In the genomic region with DNA sequence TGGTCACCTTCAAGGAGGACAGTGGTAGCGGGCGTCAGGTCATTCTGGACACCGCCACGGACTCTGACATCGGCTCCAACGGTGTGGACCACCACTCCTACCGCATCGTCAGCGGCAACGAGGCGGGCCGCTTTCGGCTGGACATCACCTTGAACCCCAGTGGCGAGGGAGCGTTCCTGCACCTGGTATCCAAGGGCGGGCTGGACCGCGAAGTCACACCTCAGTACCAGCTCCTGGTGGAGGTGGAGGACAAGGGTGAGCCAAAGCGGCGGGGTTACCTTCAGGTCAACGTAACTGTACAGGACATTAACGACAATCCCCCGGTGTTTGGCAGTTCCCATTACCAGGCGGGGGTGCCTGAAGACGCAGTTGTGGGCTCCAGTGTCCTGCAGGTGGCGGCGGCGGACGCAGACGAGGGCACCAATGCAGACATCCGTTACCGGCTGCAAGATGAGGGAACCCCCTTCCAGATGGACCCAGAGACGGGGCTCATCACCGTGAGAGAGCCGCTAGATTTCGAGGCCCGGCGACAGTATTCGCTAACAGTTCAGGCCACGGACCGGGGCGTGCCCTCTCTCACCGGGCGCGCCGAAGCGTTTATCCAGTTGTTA, we compare ENCODE assay signal across 8 mouse cellular contexts. TPM values are rescaled to one million over a fixed set of nuclear protein-coding genes. Genes with fewer than 3 reads are reported as not detected.
DNase-seq lines count a peak whose midpoint lies in the region; ATAC-seq and TF ChIP-seq lines count a peak whose summit lies in the region.

No protein-coding gene starts in this region.

- H3K9me3 ChIP-seq in embryonic facial prominence, embryonic 15.5 days (replicated peaks), result no peaks in the 10 kb centered on the region
- no peaks in the 10 kb centered on the region for H3K9me3 ChIP-seq in heart, embryonic 14.5 days (ENCODE audit: control insufficient read depth, low read length)
- no peaks in the 10 kb centered on the region for H3K9me3 ChIP-seq in kidney, postnatal 0 days (replicated peaks; ENCODE audit: low read length)
- H3K9me3 ChIP-seq in liver, postnatal 0 days (ENCODE audit: low read length), result no peaks in the 10 kb centered on the region
- no peaks in the 10 kb centered on the region for H3K9me3 ChIP-seq in neural tube, embryonic 15.5 days (replicated peaks)

- no peak for TF ChIP-seq EP300 in liver, postnatal 0 days (IDR thresholded peaks at IDR 0.05; ENCODE audit: low read depth)

- peaks cover 26% of the 10 kb centered on the region for H3K36me3 ChIP-seq in embryonic facial prominence, embryonic 15.5 days
- H3K36me3 ChIP-seq in heart, embryonic 14.5 days (ENCODE audit: control insufficient read depth, insufficient read depth, low read length), result peaks cover 34% of the 10 kb centered on the region
- 0 out of 2 replicates have a peak, but pooled peaks cover 11% of the 10 kb centered on the region for H3K36me3 ChIP-seq in kidney, postnatal 0 days (ENCODE audit: insufficient read depth, low read length)
- H3K36me3 ChIP-seq in liver, postnatal 0 days (replicated peaks; ENCODE audit: insufficient read depth, low read length), result no peaks in the 10 kb centered on the region
- peaks cover 12% of the 10 kb centered on the region for H3K36me3 ChIP-seq in neural tube, embryonic 15.5 days

- peak; percentile 57 for TF ChIP-seq CTCF in kidney, postnatal 0 days (IDR thresholded peaks at IDR 0.05; ENCODE audit: low read depth)
- TF ChIP-seq CTCF in liver, postnatal 0 days (IDR thresholded peaks at IDR 0.05; ENCODE audit: low read depth), result peak; percentile 52; the same call in 1 of the 2 replicates

- H3K27ac ChIP-seq in embryonic facial prominence, embryonic 15.5 days (replicated peaks), result peak overlapping the region; percentile 98
- H3K27ac ChIP-seq in heart, embryonic 14.5 days (replicated peaks in 1 of 2; ENCODE audit: control insufficient read depth in 1 of 2, insufficient read depth in 1 of 2, low read depth in 2 of 2, low read length in 2 of 2), result no peak overlapping the region
- no peak overlapping the region for H3K27ac ChIP-seq in kidney, postnatal 0 days
- H3K27ac ChIP-seq in liver, postnatal 0 days (ENCODE audit: low read depth), result no peak overlapping the region
- H3K27ac ChIP-seq in neural tube, embryonic 15.5 days (replicated peaks), result peak overlapping the region; percentile 95

- peak; percentile 10 to 49 for DNase-seq in urinary bladder, adult 18-20 months (ENCODE audit: low spot score in 2 of 2)
- DNase-seq in urinary bladder, postnatal 10 days (ENCODE audit: low spot score), result no peak
- DNase-seq in kidney, postnatal 0 days (ENCODE audit: low spot score), result peak; percentile 68
- peak; percentile 43 for DNase-seq in liver, postnatal 0 days
- peak; percentile 22 for DNase-seq in yolk sac, embryonic 10.5 days (ENCODE audit: low spot score)

- H3K4me3 ChIP-seq in embryonic facial prominence, embryonic 15.5 days (replicated peaks), result peak overlapping the region; percentile 83
- H3K4me3 ChIP-seq in heart, embryonic 14.5 days (ENCODE audit: control insufficient read depth in 1 of 2, insufficient read depth in 1 of 2, low read depth in 1 of 2, low read length in 2 of 2), result peak overlapping the region; percentile 57 to 88
- H3K4me3 ChIP-seq in kidney, postnatal 0 days (replicated peaks; ENCODE audit: low read depth, low read length), result peak overlapping the region; percentile 64
- H3K4me3 ChIP-seq in liver, postnatal 0 days (ENCODE audit: low read depth, low read length), result peak overlapping the region; percentile 54
- H3K4me3 ChIP-seq in neural tube, embryonic 15.5 days (replicated peaks), result peak overlapping the region; percentile 69

- no peak for ATAC-seq in embryonic facial prominence, embryonic 15.5 days (ENCODE audit: insufficient number of reproducible peaks, low FRiP score, low TSS enrichment, low read depth)
- ATAC-seq in heart, embryonic 14.5 days (ENCODE audit: insufficient number of reproducible peaks, insufficient read depth, low FRiP score, low read depth), result no peak
- peak; percentile 13 for ATAC-seq in kidney, postnatal 0 days (replicated peaks; ENCODE audit: low FRiP score, low read depth)
- ATAC-seq in liver, postnatal 0 days, result no peak
- ATAC-seq in neural tube, embryonic 15.5 days (ENCODE audit: low FRiP score), result peak; percentile 37

- H3K4me2 ChIP-seq in embryonic facial prominence, embryonic 15.5 days (replicated peaks), result peak overlapping the region; percentile 92
- peak overlapping the region; percentile 99 for H3K4me2 ChIP-seq in heart, embryonic 14.5 days (ENCODE audit: low read length)
- H3K4me2 ChIP-seq in kidney, postnatal 0 days (ENCODE audit: low read length), result peak overlapping the region; percentile 95
- H3K4me2 ChIP-seq in liver, postnatal 0 days (ENCODE audit: low read depth, low read length), result peak overlapping the region; percentile 93
- peak overlapping the region; percentile 87 for H3K4me2 ChIP-seq in neural tube, embryonic 15.5 days

- WGBS in embryonic facial prominence, embryonic 15.5 days, result under 1% methylated on average over 47 of the region's 47 CpGs
- WGBS in heart, embryonic 14.5 days, result under 1% methylated on average over 47 of the region's 47 CpGs
- WGBS in kidney, postnatal 0 days, result under 1% methylated on average over 47 of the region's 47 CpGs
- WGBS in liver, postnatal 0 days (ENCODE audit: insufficient replicate concordance), result 2% methylated on average over 47 of the region's 47 CpGs
- WGBS in neural tube, embryonic 15.5 days, result 2% methylated on average over 47 of the region's 47 CpGs

- H3K4me1 ChIP-seq in embryonic facial prominence, embryonic 15.5 days, result peaks cover 47% of the 10 kb centered on the region
- H3K4me1 ChIP-seq in heart, embryonic 14.5 days (ENCODE audit: control insufficient read depth in 2 of 2, insufficient read depth in 2 of 2, low read length in 2 of 2), result peaks cover 11 to 25% of the 10 kb centered on the region in 2 experiments
- H3K4me1 ChIP-seq in kidney, postnatal 0 days (replicated peaks; ENCODE audit: insufficient read depth, low read length), result peaks cover 17% of the 10 kb centered on the region; the same call in 1 of the 2 replicates
- H3K4me1 ChIP-seq in liver, postnatal 0 days (ENCODE audit: insufficient read depth), result peaks cover 15% of the 10 kb centered on the region
- peaks cover 43% of the 10 kb centered on the region for H3K4me1 ChIP-seq in neural tube, embryonic 15.5 days

- 0 out of 2 replicates have a peak, but pooled peaks cover 5% of the 10 kb centered on the region for H3K27me3 ChIP-seq in embryonic facial prominence, embryonic 15.5 days
- no peaks in the 10 kb centered on the region for H3K27me3 ChIP-seq in heart, embryonic 14.5 days (ENCODE audit: control insufficient read depth, insufficient read depth, low read length)
- no peaks in the 10 kb centered on the region for H3K27me3 ChIP-seq in kidney, postnatal 0 days (ENCODE audit: insufficient read depth, low read length)
- H3K27me3 ChIP-seq in liver, postnatal 0 days (ENCODE audit: insufficient read depth, low read length), result peaks cover 50% of the 10 kb centered on the region
- no peaks in the 10 kb centered on the region for H3K27me3 ChIP-seq in neural tube, embryonic 15.5 days (replicated peaks)

- peak overlapping the region; percentile 78 for H3K9ac ChIP-seq in embryonic facial prominence, embryonic 15.5 days
- H3K9ac ChIP-seq in heart, embryonic 14.5 days (ENCODE audit: low read length), result peak overlapping the region; percentile 85
- H3K9ac ChIP-seq in kidney, postnatal 0 days (ENCODE audit: low read depth, low read length), result peak overlapping the region; percentile 56; the same call in 1 of the 2 replicates
- no peak overlapping the region for H3K9ac ChIP-seq in liver, postnatal 0 days (replicated peaks)
- peak overlapping the region; percentile 90 for H3K9ac ChIP-seq in neural tube, embryonic 15.5 days (replicated peaks)

RNA-seq across cellular contexts. Expression of a gene that starts 0.7 kb away (rescaled TPM):
- 9.5 and 10.1 TPM in 2 replicates for polyA plus RNA-seq in embryonic facial prominence, embryonic 15.5 days (2015; fragmentation: Nextera tagmentation; extraction: Ambion mirVana)
- 4.2 and 4.9 TPM in 2 replicates for polyA plus RNA-seq in heart, embryonic 14.5 days (2014; fragmentation: Nextera tagmentation; extraction: Ambion mirVana)
- 3.9 and 4.1 TPM in 2 replicates for polyA plus RNA-seq in kidney, postnatal 0 days (2015; fragmentation: Nextera tagmentation; extraction: Ambion mirVana)
- 0.22 and 0.26 TPM in 2 replicates for polyA plus RNA-seq in liver, postnatal 0 days (2015; fragmentation: Nextera tagmentation; extraction: Ambion mirVana)
- polyA plus RNA-seq in neural tube, embryonic 15.5 days (2015; fragmentation: Nextera tagmentation; extraction: Ambion mirVana), result 10.6 and 11.8 TPM in 2 replicates

Comparison
In these comparisons a context has a peak if more than half of its experiments do, and no peak if none do; other contexts are left out.
1. ATAC-seq: peak in kidney, postnatal 0 days (single experiment) and neural tube, embryonic 15.5 days (single experiment); none in embryonic facial prominence, embryonic 15.5 days (single experiment), heart, embryonic 14.5 days (single experiment) and liver, postnatal 0 days (single experiment).
2. H3K27ac ChIP-seq: peak in embryonic facial prominence, embryonic 15.5 days (single experiment) and neural tube, embryonic 15.5 days (single experiment); none in heart, embryonic 14.5 days (0 of 2), kidney, postnatal 0 days (single experiment) and liver, postnatal 0 days (single experiment).
3. Peak in every context shown above with its lines, with median percentiles within 50 percentile points of each other: H3K4me2 ChIP-seq and H3K4me3 ChIP-seq.